Mouse (Mus musculus): ENCODE data around the gene Tnk1. TPM values are rescaled to one million over a fixed set of nuclear protein-coding genes. Genes with fewer than 3 reads are reported as not detected.

Gene Tnk1
- polyA plus RNA-seq, 1 experiment from 2014 or later, result 0.32 TPM

DNA sequence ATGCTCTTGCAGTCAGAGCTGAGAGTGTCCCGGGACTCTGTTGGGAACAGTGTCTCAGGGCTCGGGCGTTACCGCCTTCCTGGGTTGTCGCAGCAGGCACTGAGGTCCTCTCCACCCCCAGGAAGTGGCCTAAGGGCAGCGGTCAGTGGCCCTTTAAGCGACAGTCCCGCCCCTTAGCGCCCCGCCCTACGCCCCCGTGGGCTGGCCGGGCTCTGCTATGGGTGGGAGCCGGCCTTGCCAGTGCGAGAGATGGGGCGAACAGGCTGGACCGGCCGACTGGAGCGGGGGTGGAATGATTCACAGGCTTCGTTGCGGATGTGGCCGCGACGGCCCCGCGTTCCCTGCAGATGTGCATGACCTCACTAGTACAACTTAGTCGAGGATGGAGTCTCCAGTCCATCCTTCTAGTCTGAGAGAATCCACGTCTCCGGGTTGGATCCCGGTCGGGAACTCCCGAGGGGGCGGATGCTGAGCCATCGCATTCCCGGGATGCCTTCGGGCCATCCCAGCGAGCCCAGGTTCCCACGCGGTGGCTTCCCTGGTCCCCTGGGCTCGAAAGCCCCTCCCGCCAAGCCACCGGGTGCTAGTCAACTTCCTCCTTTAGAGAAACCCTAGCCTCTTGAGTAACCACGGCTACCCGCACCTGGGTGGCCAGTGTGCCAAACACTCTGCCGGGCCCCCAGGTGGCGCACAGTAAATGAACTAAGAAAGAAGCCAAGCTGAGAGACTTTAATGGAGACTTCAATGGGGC lies 22.5 kb upstream of the Tnk1 start, which contains the start of gene Kctd11:
Kctd11 (minus strand) TSS at position 554 of the 751 bp plus-strand sequence.
- ATAC-seq (peak; percentile 83), DNase-seq (ENCODE audit: low spot score) (peak; percentile 59)
- peaks cover 4% of the 10 kb centered on the region for H3K4me1 ChIP-seq (ENCODE audit: control insufficient read depth, insufficient read depth, low read length)
- peak within 1 kb of the TSS; percentile 10; the same call in 1 of the 2 replicates for H3K27ac ChIP-seq (ENCODE audit: low read depth, low read length)
- peak within 1 kb of the TSS; percentile 29 for H3K4me3 ChIP-seq (ENCODE audit: low read depth, low read length)
- no peaks in the 10 kb centered on the region for H3K9me3 ChIP-seq (replicated peaks; ENCODE audit: control insufficient read depth, low read length)
- WGBS, result under 1% methylated on average over 46 of the region's 46 CpGs
- peak within 1 kb of the TSS; percentile 62 for H3K4me2 ChIP-seq (ENCODE audit: low read length)
- H3K9ac ChIP-seq (ENCODE audit: low read length), result peak within 1 kb of the TSS; percentile 51
- H3K36me3 ChIP-seq (ENCODE audit: control insufficient read depth, insufficient read depth, low read length), result no peaks in the 10 kb centered on the region
- 0 out of 2 replicates have a peak, but pooled peaks cover 7% of the 10 kb centered on the region for H3K27me3 ChIP-seq (replicated peaks; ENCODE audit: control insufficient read depth, insufficient read depth, low read length)

DNA sequence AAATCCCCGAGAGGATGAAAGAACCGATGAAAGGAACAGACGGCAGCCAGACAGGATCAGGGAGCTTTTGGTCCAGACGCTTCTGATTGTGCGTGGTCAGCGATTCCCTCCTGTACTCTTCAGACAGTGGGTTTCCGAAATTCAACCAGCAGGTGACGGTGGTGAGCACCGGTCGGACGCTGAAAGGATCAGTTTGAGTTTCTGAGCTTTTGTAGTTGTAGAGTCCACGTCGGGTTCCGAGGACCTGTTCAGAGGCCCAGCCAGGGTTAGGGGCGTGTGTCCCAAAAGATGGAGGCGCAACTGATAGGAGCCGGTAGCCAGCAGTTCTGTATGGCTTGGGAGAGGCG lies 21.9 kb upstream of the Tnk1 start:
- 0 out of 2 replicates have a peak, but pooled peaks cover 7% of the 10 kb centered on the region for H3K27me3 ChIP-seq (replicated peaks; ENCODE audit: control insufficient read depth, insufficient read depth, low read length)
- H3K9me3 ChIP-seq (replicated peaks; ENCODE audit: control insufficient read depth, low read length), result no peaks in the 10 kb centered on the region
- H3K4me3 ChIP-seq (ENCODE audit: low read depth, low read length), result peak overlapping the region; percentile 29
- peak overlapping the region; percentile 10; the same call in 1 of the 2 replicates for H3K27ac ChIP-seq (ENCODE audit: low read depth, low read length)
- under 1% methylated on average over 18 of the region's 18 CpGs for WGBS
- peak; percentile 45 for ATAC-seq
- H3K9ac ChIP-seq (ENCODE audit: low read length), result peak overlapping the region; percentile 51
- peak overlapping the region; percentile 62 for H3K4me2 ChIP-seq (ENCODE audit: low read length)
- DNase-seq (ENCODE audit: low spot score), result peak; percentile 71
- peaks cover 4% of the 10 kb centered on the region for H3K4me1 ChIP-seq (ENCODE audit: control insufficient read depth, insufficient read depth, low read length)
- H3K36me3 ChIP-seq (ENCODE audit: control insufficient read depth, insufficient read depth, low read length), result no peaks in the 10 kb centered on the region

DNA sequence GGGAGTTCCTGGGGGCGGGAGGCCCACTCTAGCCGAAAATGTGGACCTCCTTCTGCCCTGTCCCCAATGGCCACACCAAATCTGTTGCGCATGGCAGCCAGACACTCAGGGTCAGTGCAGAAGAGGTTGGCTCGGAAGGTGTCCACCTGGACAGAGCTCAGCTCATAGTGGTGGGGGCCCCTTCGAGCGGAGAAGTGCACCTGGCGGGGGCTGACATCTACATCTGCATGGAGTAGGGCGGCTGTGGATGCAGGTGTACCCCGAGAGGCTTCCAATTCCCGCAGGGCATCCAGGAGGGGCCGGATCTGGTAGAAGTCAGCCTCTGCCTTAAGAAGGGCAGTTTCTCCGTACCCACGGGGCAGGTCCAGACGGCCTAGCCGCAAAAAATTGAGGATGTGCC lies 21.2 kb upstream of the Tnk1 start:
- Histone ChIP-seq H3K27ac (ENCODE audit: low read depth, low read length) (no peak overlapping the region), H3K4me2 (ENCODE audit: low read length) (peak overlapping the region; percentile 62), H3K4me1 (ENCODE audit: control insufficient read depth, insufficient read depth, low read length) (peaks cover 4% of the 10 kb centered on the region), H3K9me3 (replicated peaks; ENCODE audit: control insufficient read depth, low read length) (no peaks in the 10 kb centered on the region), H3K9ac (ENCODE audit: low read length) (peak overlapping the region; percentile 10; the same call in 1 of the 2 replicates), H3K4me3 (ENCODE audit: low read depth, low read length) (no peak overlapping the region), H3K27me3 (replicated peaks; ENCODE audit: control insufficient read depth, insufficient read depth, low read length) (0 out of 2 replicates have a peak, but pooled peaks cover 7% of the 10 kb centered on the region), H3K36me3 (ENCODE audit: control insufficient read depth, insufficient read depth, low read length) (no peaks in the 10 kb centered on the region)
- DNase-seq (ENCODE audit: low spot score), result no peak
- 66% methylated on average over 15 of the region's 15 CpGs for WGBS
- no peak for ATAC-seq

DNA sequence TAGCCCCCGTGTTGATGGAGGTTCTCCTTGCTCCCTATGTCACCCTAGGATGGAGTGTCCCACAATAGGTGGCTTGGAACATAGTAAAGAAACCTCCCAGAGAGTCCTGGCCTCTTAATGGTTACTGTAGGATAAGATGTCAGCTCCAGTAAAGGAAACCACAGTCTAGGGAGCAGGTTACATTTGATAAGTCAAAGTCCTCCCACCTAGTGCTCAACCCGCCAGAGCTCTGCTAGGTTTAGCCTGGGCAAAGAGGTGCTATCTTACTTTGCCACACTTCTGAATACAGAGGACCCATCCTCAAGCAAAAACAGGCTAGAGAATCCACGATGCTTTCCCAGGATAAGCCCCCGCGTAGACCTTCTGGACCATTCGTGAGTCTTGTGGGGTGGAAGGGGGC lies 20.4 kb upstream of the Tnk1 start:
- DNase-seq (ENCODE audit: low spot score) (no peak), ATAC-seq (no peak)
- H3K4me1 ChIP-seq (ENCODE audit: control insufficient read depth, insufficient read depth, low read length), result peaks cover 4% of the 10 kb centered on the region
- H3K27ac ChIP-seq (ENCODE audit: low read depth, low read length), result no peak overlapping the region
- H3K27me3 ChIP-seq (replicated peaks; ENCODE audit: control insufficient read depth, insufficient read depth, low read length), result 0 out of 2 replicates have a peak, but pooled peaks cover 7% of the 10 kb centered on the region
- 88% methylated on average over 6 of the region's 6 CpGs for WGBS
- no peak overlapping the region for H3K9ac ChIP-seq (ENCODE audit: low read length)
- no peak overlapping the region for H3K4me2 ChIP-seq (ENCODE audit: low read length)
- no peaks in the 10 kb centered on the region for H3K36me3 ChIP-seq (ENCODE audit: control insufficient read depth, insufficient read depth, low read length)
- no peak overlapping the region for H3K4me3 ChIP-seq (ENCODE audit: low read depth, low read length)
- no peaks in the 10 kb centered on the region for H3K9me3 ChIP-seq (replicated peaks; ENCODE audit: control insufficient read depth, low read length)

DNA sequence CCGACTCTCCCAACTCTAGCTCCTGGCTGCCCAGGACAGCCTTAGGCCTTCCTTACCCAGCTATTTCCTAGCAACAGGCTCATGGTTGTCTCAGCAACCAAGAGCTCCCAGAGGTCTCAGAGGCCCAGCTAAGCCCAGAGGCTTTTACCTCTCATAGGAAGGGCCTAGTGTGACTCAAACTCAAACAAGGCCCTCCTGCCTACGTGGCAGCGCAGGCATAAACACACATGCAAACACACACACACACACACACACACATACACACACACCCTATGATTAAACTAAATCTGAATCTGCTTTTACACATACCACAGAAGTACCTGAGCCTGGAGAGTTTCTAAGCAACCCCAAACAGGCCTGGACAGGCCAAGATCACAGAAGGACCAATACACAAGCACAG lies 19.9 kb upstream of the Tnk1 start:
- H3K27me3 ChIP-seq (replicated peaks; ENCODE audit: control insufficient read depth, insufficient read depth, low read length), result 0 out of 2 replicates have a peak, but pooled peaks cover 7% of the 10 kb centered on the region
- no peak overlapping the region for H3K4me3 ChIP-seq (ENCODE audit: low read depth, low read length)
- H3K36me3 ChIP-seq (ENCODE audit: control insufficient read depth, insufficient read depth, low read length), result no peaks in the 10 kb centered on the region
- WGBS, result 91% methylated on average over 3 of the region's 3 CpGs
- H3K4me2 ChIP-seq (ENCODE audit: low read length), result no peak overlapping the region
- DNase-seq (ENCODE audit: low spot score) (no peak), ATAC-seq (no peak)
- H3K27ac ChIP-seq (ENCODE audit: low read depth, low read length), result no peak overlapping the region
- H3K4me1 ChIP-seq (ENCODE audit: control insufficient read depth, insufficient read depth, low read length), result peaks cover 4% of the 10 kb centered on the region
- H3K9me3 ChIP-seq (replicated peaks; ENCODE audit: control insufficient read depth, low read length), result no peaks in the 10 kb centered on the region
- H3K9ac ChIP-seq (ENCODE audit: low read length), result no peak overlapping the region

DNA sequence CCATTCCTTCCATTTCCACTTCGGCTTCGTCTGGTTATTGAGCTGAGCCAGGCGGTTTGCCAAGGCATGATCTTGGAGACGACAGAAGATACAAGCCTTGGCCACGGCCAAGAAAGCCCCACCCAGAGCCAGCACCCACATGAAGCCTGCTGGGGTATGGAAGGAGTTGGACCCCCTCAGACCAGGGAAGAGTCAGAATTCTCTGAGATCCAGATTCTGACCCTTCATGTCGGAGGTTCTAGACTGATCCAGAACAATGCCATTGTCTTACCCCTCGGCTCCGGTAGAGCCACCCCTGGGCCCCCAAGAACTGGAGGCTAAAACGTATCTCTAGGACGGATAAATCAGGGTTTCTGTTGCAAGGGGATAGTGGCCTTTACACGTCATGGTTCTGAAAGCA lies 19.3 kb upstream of the Tnk1 start, which contains the start of gene Tmem95:
Tmem95 (minus strand) TSS at position 141 of the 400 bp plus-strand sequence.
- H3K4me2 ChIP-seq (ENCODE audit: low read length), result peak within 1 kb of the TSS; percentile 33; the same call in 1 of the 2 replicates
- no peak within 1 kb of the TSS for H3K27ac ChIP-seq (ENCODE audit: low read depth, low read length)
- no peak for DNase-seq (ENCODE audit: low spot score)
- WGBS, result 88% methylated on average over 11 of the region's 11 CpGs
- no peaks in the 10 kb centered on the region for H3K36me3 ChIP-seq (ENCODE audit: control insufficient read depth, insufficient read depth, low read length)
- 0 out of 2 replicates have a peak, but pooled peaks cover 7% of the 10 kb centered on the region for H3K27me3 ChIP-seq (replicated peaks; ENCODE audit: control insufficient read depth, insufficient read depth, low read length)
- H3K9ac ChIP-seq (ENCODE audit: low read length), result 0 out of 2 replicates have a peak within 1 kb of the TSS, but pooled peaks have one; percentile 13
- no peaks in the 10 kb centered on the region for H3K9me3 ChIP-seq (replicated peaks; ENCODE audit: control insufficient read depth, low read length)
- no peak within 1 kb of the TSS for H3K4me3 ChIP-seq (ENCODE audit: low read depth, low read length)
- H3K4me1 ChIP-seq (ENCODE audit: control insufficient read depth, insufficient read depth, low read length), result peaks cover 4% of the 10 kb centered on the region
- no peak for ATAC-seq

DNA sequence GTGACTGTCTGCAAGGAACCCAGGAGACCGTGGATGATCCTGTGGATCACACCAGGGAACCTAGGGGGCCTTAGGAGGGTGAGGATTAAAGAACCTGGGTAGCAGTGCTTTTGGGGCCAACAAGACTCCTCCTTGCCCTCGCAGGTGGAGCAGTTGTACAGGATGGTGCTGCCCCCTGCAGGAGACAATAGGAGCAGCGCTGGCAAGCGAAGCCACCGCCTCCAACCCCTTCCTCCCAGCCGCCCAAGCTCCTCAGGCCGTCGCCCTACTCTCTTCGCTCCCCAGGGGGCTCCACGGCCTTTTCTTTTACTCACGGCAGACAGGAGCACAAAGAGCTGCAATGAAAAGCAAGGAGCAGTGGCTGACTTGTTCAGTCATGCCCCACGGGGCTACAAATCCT lies 18.3 kb upstream of the Tnk1 start:
- Histone ChIP-seq H3K9ac (ENCODE audit: low read length) (0 out of 2 replicates have a peak overlapping the region, but pooled peaks have one; percentile 13), H3K4me3 (ENCODE audit: low read depth, low read length) (no peak overlapping the region), H3K36me3 (ENCODE audit: control insufficient read depth, insufficient read depth, low read length) (no peaks in the 10 kb centered on the region), H3K9me3 (replicated peaks; ENCODE audit: control insufficient read depth, low read length) (no peaks in the 10 kb centered on the region), H3K27me3 (replicated peaks; ENCODE audit: control insufficient read depth, insufficient read depth, low read length) (0 out of 2 replicates have a peak, but pooled peaks cover 7% of the 10 kb centered on the region), H3K4me2 (ENCODE audit: low read length) (peak overlapping the region; percentile 33; the same call in 1 of the 2 replicates), H3K4me1 (ENCODE audit: control insufficient read depth, insufficient read depth, low read length) (peaks cover 4% of the 10 kb centered on the region), H3K27ac (ENCODE audit: low read depth, low read length) (no peak overlapping the region)
- ATAC-seq, result peak; percentile 33; the same call in 1 of the 2 replicates
- DNase-seq (ENCODE audit: low spot score), result peak; percentile 84
- WGBS, result 1% methylated on average over 12 of the region's 12 CpGs

DNA sequence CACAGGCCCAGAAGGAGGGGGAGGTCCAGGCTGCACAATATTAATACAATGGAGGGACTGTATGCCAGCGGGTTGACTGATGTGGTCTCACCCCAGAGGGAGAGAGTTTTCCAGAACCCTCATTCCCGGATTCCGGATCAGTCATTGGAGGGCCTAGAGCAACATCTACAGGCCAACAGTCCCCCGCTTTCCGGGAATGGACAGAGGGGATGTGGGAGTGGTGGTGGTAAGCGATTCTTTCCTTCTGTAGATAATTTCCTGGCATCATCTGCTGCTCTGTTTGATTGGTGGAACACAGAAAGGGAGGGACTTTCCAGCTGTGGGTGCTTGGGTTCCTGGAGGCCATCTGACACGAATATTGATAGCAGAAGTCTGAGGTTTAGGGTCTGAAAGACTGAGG lies 17.7 kb upstream of the Tnk1 start:
- H3K27ac ChIP-seq (ENCODE audit: low read depth, low read length), result no peak overlapping the region
- H3K4me3 ChIP-seq (ENCODE audit: low read depth, low read length), result no peak overlapping the region
- H3K4me1 ChIP-seq (ENCODE audit: control insufficient read depth, insufficient read depth, low read length), result peaks cover 4% of the 10 kb centered on the region
- WGBS, result 69% methylated on average over 7 of the region's 7 CpGs
- H3K9ac ChIP-seq (ENCODE audit: low read length), result no peak overlapping the region
- DNase-seq (ENCODE audit: low spot score) (no peak), ATAC-seq (no peak)
- H3K9me3 ChIP-seq (replicated peaks; ENCODE audit: control insufficient read depth, low read length), result no peaks in the 10 kb centered on the region
- no peak overlapping the region for H3K4me2 ChIP-seq (ENCODE audit: low read length)
- H3K36me3 ChIP-seq (ENCODE audit: control insufficient read depth, insufficient read depth, low read length), result no peaks in the 10 kb centered on the region
- H3K27me3 ChIP-seq (replicated peaks; ENCODE audit: control insufficient read depth, insufficient read depth, low read length), result 0 out of 2 replicates have a peak, but pooled peaks cover 7% of the 10 kb centered on the region

DNA sequence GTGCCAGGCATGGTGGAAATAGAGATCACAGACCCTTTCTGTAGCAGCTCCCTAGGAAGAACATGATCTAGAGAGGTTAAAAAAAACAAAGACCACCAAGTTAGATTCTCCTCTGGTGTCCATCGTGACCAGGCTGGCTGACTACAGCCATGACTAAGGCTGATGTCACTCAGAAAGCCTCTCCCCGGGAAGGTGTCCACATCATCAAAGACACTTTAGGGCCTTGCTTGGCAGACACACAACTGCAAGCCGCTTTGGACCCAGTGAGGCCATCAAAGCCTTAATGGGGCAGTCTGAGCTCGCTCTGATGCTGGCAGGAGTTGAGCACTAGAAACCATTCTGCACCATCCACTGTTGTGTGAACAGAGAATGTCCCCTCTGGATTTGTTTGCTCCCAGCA lies 13.9 kb upstream of the Tnk1 start:
- WGBS, result 77% methylated on average over 4 of the region's 4 CpGs
- H3K27me3 ChIP-seq (replicated peaks; ENCODE audit: control insufficient read depth, insufficient read depth, low read length), result no peaks in the 10 kb centered on the region
- no peak for ATAC-seq

More for the DNA sequence above, 13.9 kb upstream of the Tnk1 start:
- Histone ChIP-seq H3K4me3 (ENCODE audit: low read depth, low read length) (no peak overlapping the region), H3K4me2 (ENCODE audit: low read length) (no peak overlapping the region), H3K9me3 (replicated peaks; ENCODE audit: control insufficient read depth, low read length) (no peaks in the 10 kb centered on the region), H3K9ac (ENCODE audit: low read length) (no peak overlapping the region), H3K4me1 (ENCODE audit: control insufficient read depth, insufficient read depth, low read length) (no peaks in the 10 kb centered on the region), H3K36me3 (ENCODE audit: control insufficient read depth, insufficient read depth, low read length) (no peaks in the 10 kb centered on the region), H3K27ac (ENCODE audit: low read depth, low read length) (no peak overlapping the region)
- no peak for DNase-seq (ENCODE audit: low spot score)

All from forebrain, embryonic 14.5 days (tissue).